7 mouse cellular contexts compared by ENCODE assay signal in the genomic region with DNA sequence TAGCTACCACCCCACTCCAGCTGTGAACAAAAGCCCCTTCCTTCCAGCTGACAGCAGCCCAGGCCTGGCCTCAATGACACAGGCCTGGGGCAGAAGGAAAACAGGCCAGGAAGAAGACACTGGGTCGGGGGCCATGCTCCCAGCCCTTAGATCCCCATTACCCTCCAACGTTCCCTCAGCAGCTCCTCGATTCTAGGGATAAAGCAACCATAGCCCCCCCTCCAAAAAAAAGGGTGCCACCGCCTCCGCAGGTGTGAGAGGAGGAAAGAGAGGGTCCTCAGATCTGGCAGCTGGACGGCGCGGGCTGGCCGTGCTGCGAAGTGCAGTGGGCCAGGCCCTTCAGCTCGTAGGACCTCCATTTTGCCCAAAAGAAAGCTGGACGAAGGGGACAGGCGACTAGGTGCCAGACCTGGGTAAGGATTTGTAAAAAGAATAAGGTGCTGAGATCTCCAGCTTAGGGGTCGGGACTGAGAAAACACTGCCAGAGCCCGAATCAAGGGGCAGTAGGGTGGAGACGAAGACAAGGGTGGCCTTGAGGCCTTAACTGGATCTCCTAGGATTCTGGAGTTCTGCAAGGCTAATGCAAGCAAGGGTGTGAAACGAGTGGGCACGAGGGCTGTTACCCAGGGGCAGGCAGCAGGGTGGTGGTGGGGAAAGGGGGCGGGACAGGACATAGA. TPM values are rescaled to one million over a fixed set of nuclear protein-coding genes. Genes with fewer than 3 reads are reported as not detected.
DNase-seq lines count a peak whose midpoint lies in the region; ATAC-seq and TF ChIP-seq lines count a peak whose summit lies in the region.

No protein-coding gene starts in this region.

- peaks cover 27% of the 10 kb centered on the region for H3K36me3 ChIP-seq in lung, embryonic 16.5 days (ENCODE audit: control insufficient read depth, insufficient read depth, low read length)
- H3K36me3 ChIP-seq in erythroblast, embryonic 14.5 days (ENCODE audit: control insufficient read depth) = peaks cover 36% of the 10 kb centered on the region
- H3K36me3 ChIP-seq in intestine, postnatal 0 days (ENCODE audit: control insufficient read depth, insufficient read depth) = peaks cover 31% of the 10 kb centered on the region
- H3K36me3 ChIP-seq in midbrain, embryonic 14.5 days (ENCODE audit: control insufficient read depth, insufficient read depth, low read length) = peaks cover 30% of the 10 kb centered on the region

- DNase-seq in lung, postnatal 25 days (ENCODE audit: low spot score) = no peak
- peak; percentile 65 for DNase-seq in brain, adult 2 months (ENCODE audit: low read depth, low spot score)
- peak; percentile 55 for DNase-seq in midbrain, embryonic 14.5 days
- no peak for DNase-seq in T-cell, adult 2 months (ENCODE audit: low spot score)

- TF ChIP-seq CTCF in intestine, postnatal 0 days (IDR thresholded peaks at IDR 0.05; ENCODE audit: low read depth) = no peak

- peak overlapping the region; percentile 96 for H3K27ac ChIP-seq in lung, embryonic 16.5 days (ENCODE audit: low read length)
- peak overlapping the region; percentile 83 for H3K27ac ChIP-seq in intestine, postnatal 0 days (ENCODE audit: low read depth, low read length)
- peak overlapping the region; percentile 98 for H3K27ac ChIP-seq in midbrain, embryonic 14.5 days (replicated peaks; ENCODE audit: low read depth, low read length)

- no peak for ATAC-seq in lung, embryonic 16.5 days (ENCODE audit: low read depth)
- no peak for ATAC-seq in intestine, postnatal 0 days
- ATAC-seq in midbrain, embryonic 14.5 days (ENCODE audit: low FRiP score, low TSS enrichment) = no peak

- WGBS in lung, embryonic 16.5 days = under 1% methylated on average over 19 of the region's 19 CpGs
- 0% methylated on average over 18 of the region's 19 CpGs for WGBS in intestine, postnatal 0 days
- whole genome bisulfite sequencing in midbrain, embryonic 14.5 days = under 1% methylated on average over 19 of the region's 19 CpGs

- no peaks in the 10 kb centered on the region for H3K9me3 ChIP-seq in lung, embryonic 16.5 days (ENCODE audit: control insufficient read depth, low read length)
- H3K9me3 ChIP-seq in erythroblast, embryonic 14.5 days (ENCODE audit: control insufficient read depth, low read length) = no peaks in the 10 kb centered on the region
- no peaks in the 10 kb centered on the region for H3K9me3 ChIP-seq in intestine, postnatal 0 days (ENCODE audit: control insufficient read depth)
- H3K9me3 ChIP-seq in midbrain, embryonic 14.5 days (ENCODE audit: control insufficient read depth, low read length) = no peaks in the 10 kb centered on the region

- H3K27me3 ChIP-seq in lung, embryonic 16.5 days (ENCODE audit: control insufficient read depth, insufficient read depth, low read depth, low read length) = no peaks in the 10 kb centered on the region
- peaks cover 9% of the 10 kb centered on the region for H3K27me3 ChIP-seq in erythroblast, embryonic 14.5 days (ENCODE audit: control insufficient read depth)
- H3K27me3 ChIP-seq in intestine, postnatal 0 days (replicated peaks; ENCODE audit: control insufficient read depth, insufficient read depth, low read length) = no peaks in the 10 kb centered on the region
- H3K27me3 ChIP-seq in midbrain, embryonic 14.5 days (ENCODE audit: control insufficient read depth, insufficient read depth, low read length) = no peaks in the 10 kb centered on the region

- peaks cover 13% of the 10 kb centered on the region for H3K4me1 ChIP-seq in lung, embryonic 16.5 days (replicated peaks; ENCODE audit: control insufficient read depth, insufficient read depth, low read length)
- H3K4me1 ChIP-seq in erythroblast, embryonic 14.5 days (ENCODE audit: control insufficient read depth) = peaks cover 59% of the 10 kb centered on the region
- 0 out of 2 replicates have a peak, but pooled peaks cover 9% of the 10 kb centered on the region for H3K4me1 ChIP-seq in intestine, postnatal 0 days (replicated peaks; ENCODE audit: control insufficient read depth, insufficient read depth, low read length)
- H3K4me1 ChIP-seq in midbrain, embryonic 14.5 days (ENCODE audit: control insufficient read depth, insufficient read depth, low read length) = peaks cover 11% of the 10 kb centered on the region

- peak overlapping the region; percentile 84 for H3K4me2 ChIP-seq in lung, embryonic 16.5 days (ENCODE audit: low read depth, low read length)
- peak overlapping the region; percentile 71 for H3K4me2 ChIP-seq in intestine, postnatal 0 days (replicated peaks; ENCODE audit: low read depth)
- peak overlapping the region; percentile 92 for H3K4me2 ChIP-seq in midbrain, embryonic 14.5 days (ENCODE audit: low read length)

- H3K4me3 ChIP-seq in lung, embryonic 16.5 days (ENCODE audit: low read length) = peak overlapping the region; percentile 87
- peak overlapping the region; percentile 89 for H3K4me3 ChIP-seq in erythroblast, embryonic 14.5 days (replicated peaks)
- H3K4me3 ChIP-seq in intestine, postnatal 0 days (ENCODE audit: low read depth, low read length) = peak overlapping the region; percentile 72
- H3K4me3 ChIP-seq in midbrain, embryonic 14.5 days (replicated peaks; ENCODE audit: low read depth, low read length) = peak overlapping the region; percentile 92

- H3K9ac ChIP-seq in lung, embryonic 16.5 days (ENCODE audit: low read length) = peak overlapping the region; percentile 91
- peak overlapping the region; percentile 64 for H3K9ac ChIP-seq in intestine, postnatal 0 days (ENCODE audit: low read depth, low read length)
- peak overlapping the region; percentile 97 for H3K9ac ChIP-seq in midbrain, embryonic 14.5 days (replicated peaks; ENCODE audit: low read length)

RNA-seq across cellular contexts. Expression of gene Epo, which starts 0.8 kb away (rescaled TPM):
- polyA plus RNA-seq in lung, embryonic 16.5 days (2015; fragmentation: Nextera tagmentation; extraction: Ambion mirVana) = 0.31 and 0.98 TPM in 2 replicates
- polyA plus RNA-seq in erythroblast, embryonic 14.5 days (2012) = not detected in 2 replicates
- polyA plus RNA-seq in intestine, postnatal 0 days (2015; fragmentation: Nextera tagmentation; extraction: Ambion mirVana) = not detected in 2 replicates
- polyA plus RNA-seq in midbrain, embryonic 14.5 days (2014; fragmentation: Nextera tagmentation; extraction: Ambion mirVana) = not detected in 2 replicates

RNA-seq across cellular contexts. Expression of gene Gnb2, which starts 1.0 kb away (rescaled TPM):
- polyA plus RNA-seq in lung, embryonic 16.5 days (2015; fragmentation: Nextera tagmentation; extraction: Ambion mirVana) = 379 and 400 TPM in 2 replicates
- polyA plus RNA-seq in erythroblast, embryonic 14.5 days (2012) = 59.2 and 65.3 TPM in 2 replicates
- polyA plus RNA-seq in intestine, postnatal 0 days (2015; fragmentation: Nextera tagmentation; extraction: Ambion mirVana) = 386 and 389 TPM in 2 replicates
- 633 and 757 TPM in 2 replicates for polyA plus RNA-seq in midbrain, embryonic 14.5 days (2014; fragmentation: Nextera tagmentation; extraction: Ambion mirVana)

RNA-seq across cellular contexts. Expression of gene Gigyf1, which starts 13.9 kb away (rescaled TPM):
- polyA plus RNA-seq in lung, embryonic 16.5 days (2015; fragmentation: Nextera tagmentation; extraction: Ambion mirVana) = 10.7 and 10.9 TPM in 2 replicates
- polyA plus RNA-seq in erythroblast, embryonic 14.5 days (2012) = 2.4 and 2.6 TPM in 2 replicates
- polyA plus RNA-seq in intestine, postnatal 0 days (2015; fragmentation: Nextera tagmentation; extraction: Ambion mirVana) = 4.7 and 6.4 TPM in 2 replicates
- polyA plus RNA-seq in midbrain, embryonic 14.5 days (2014; fragmentation: Nextera tagmentation; extraction: Ambion mirVana) = 17.0 and 23.5 TPM in 2 replicates

RNA-seq across cellular contexts. Expression of gene Actl6b, which starts 21.0 kb away (rescaled TPM):
- 0.51 and 0.60 TPM in 2 replicates for polyA plus RNA-seq in lung, embryonic 16.5 days (2015; fragmentation: Nextera tagmentation; extraction: Ambion mirVana)
- polyA plus RNA-seq in erythroblast, embryonic 14.5 days (2012) = not detected in 2 replicates
- polyA plus RNA-seq in intestine, postnatal 0 days (2015; fragmentation: Nextera tagmentation; extraction: Ambion mirVana) = 2.1 and 2.9 TPM in 2 replicates
- 234 and 291 TPM in 2 replicates for polyA plus RNA-seq in midbrain, embryonic 14.5 days (2014; fragmentation: Nextera tagmentation; extraction: Ambion mirVana)

RNA-seq across cellular contexts. Expression of gene Pop7, which starts 30.0 kb away (rescaled TPM):
- polyA plus RNA-seq in lung, embryonic 16.5 days (2015; fragmentation: Nextera tagmentation; extraction: Ambion mirVana) = 50.4 and 54.4 TPM in 2 replicates
- 7.1 and 9.3 TPM in 2 replicates for polyA plus RNA-seq in erythroblast, embryonic 14.5 days (2012)
- 47.9 and 50.4 TPM in 2 replicates for polyA plus RNA-seq in intestine, postnatal 0 days (2015; fragmentation: Nextera tagmentation; extraction: Ambion mirVana)
- polyA plus RNA-seq in midbrain, embryonic 14.5 days (2014; fragmentation: Nextera tagmentation; extraction: Ambion mirVana) = 83.7 and 103 TPM in 2 replicates

Comparison
In these comparisons a context has a peak if more than half of its experiments do, and no peak if none do; other contexts are left out.
1. DNase-seq: peak in brain, adult 2 months (single experiment) and midbrain, embryonic 14.5 days (single experiment); none in lung, postnatal 25 days (single experiment) and T-cell, adult 2 months (single experiment).
2. Peak in every context shown above with its lines, with median percentiles within 50 percentile points of each other: H3K27ac ChIP-seq, H3K4me2 ChIP-seq, H3K4me3 ChIP-seq and H3K9ac ChIP-seq.